Mouse (Mus musculus) erythroblast, embryonic 14.5 days (primary cell): Measurements from ENCODE around the gene Cttnbp2nl.

Experiments used
- GATA1 ChIP-seq: IDR thresholded peaks from 2 replicates; pipeline ENCODE4 v1.6.1; 2012; ENCODE audit warnings: low read length, inconsistent platforms, mixed read lengths
- TAL1 ChIP-seq: IDR thresholded peaks from 3 replicates; pipeline ENCODE4 v1.6.1; 2012; ENCODE audit warnings: low read length, inconsistent platforms, mixed read lengths

DNA sequence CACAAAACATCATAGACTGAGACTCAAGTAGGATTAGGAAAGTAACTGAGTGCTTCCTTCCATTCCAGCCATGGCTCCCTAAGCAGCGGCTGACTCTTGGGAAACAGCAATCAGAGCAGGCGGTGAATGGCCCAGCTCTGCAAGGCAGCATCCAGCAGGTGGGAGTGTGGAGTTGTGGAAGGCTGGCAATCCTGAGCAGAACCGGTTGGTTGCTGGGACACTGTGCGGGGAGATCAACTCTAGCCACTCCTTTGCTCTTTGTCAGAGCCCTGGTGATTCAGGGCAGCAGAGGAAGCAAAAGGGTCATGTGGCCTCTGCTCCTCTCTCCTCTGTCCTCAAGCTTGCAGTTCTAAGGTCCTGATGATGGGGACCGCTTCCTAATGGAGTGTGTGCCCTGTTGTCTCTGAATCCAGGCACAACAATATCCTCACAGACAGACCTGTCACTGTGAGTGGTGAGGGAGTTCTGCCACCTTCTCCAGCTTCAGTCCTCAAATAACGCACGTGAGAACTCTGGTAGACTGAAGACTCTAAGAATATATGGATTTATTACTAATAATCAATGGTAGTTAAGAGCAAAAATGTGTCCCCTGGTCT is 25.4 kb upstream of the Cttnbp2nl start:
- no peak for TF ChIP-seq GATA1
- no peak for TF ChIP-seq TAL1
